Mouse (Mus musculus) E14TG2a.4 (cell line): Measurements from ENCODE around the gene Olfr312.

Experiments used
- CTCF ChIP-seq: conservative IDR thresholded peaks from 2 replicates; pipeline ENCODE4 v1.5.1; 2014; ENCODE audit warnings: low read length
- NANOG ChIP-seq: IDR thresholded peaks from 2 replicates; pipeline ENCODE4 v1.6.1; 2014; ENCODE audit warnings: borderline replicate concordance, low read length, mixed read lengths

DNA sequence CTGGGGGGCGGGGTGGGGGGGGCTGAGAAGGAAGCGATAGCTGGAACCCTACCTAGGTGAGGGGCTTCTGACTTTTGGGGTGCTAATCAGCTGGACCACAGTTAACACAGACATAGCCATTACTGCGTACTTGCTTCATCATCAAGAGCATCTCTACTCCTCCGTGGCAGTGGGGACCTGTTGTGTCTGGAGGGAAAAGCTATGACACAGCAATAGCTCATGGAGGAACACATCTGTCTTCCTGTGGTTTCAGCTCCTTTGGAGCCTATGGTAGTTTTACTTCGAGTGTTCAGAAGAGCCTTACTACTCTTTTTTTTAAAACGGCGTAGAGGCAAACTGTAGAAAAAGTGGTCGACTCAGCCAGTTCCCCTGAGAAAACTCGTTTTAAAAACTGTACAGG is 18.6 kb downstream of the Olfr312 start:
- TF ChIP-seq CTCF (no peak), NANOG (no peak)
